Mouse (Mus musculus) hindbrain, embryonic 12.5 days (tissue): ENCODE measurements at regions not wholly inside any gene's neighbourhood (a gene's known extent, or its start where the extent isn't known, plus 50 kb on each side); places are given as distances from the start of the nearest gene placed in this dataset.
"Not testable (repeated sequence)": the region's sequence is repeated elsewhere in the genome, so short reads cannot be mapped to it uniquely, and the experiment has no call there.

Experiments used
- ATAC-seq: fragments of 200-750 bp; cut with Nextera tagmentation; 2 replicates; pipeline ENCODE4 v1.8.0; 2017; ENCODE audit warnings: moderate TSS enrichment; ENCODE audit not compliant: low FRiP score
- H3K27ac ChIP-seq: fragments of 300-500 bp; sonication (generic); 2 replicates; pipeline ENCODE4 v1.5.1; 2016; ENCODE audit warnings: mild to moderate bottlenecking
- H3K27me3 ChIP-seq: fragments of 300-500 bp; sonication (generic); 2 replicates; pipeline ENCODE4 v1.6.1; 2016; ENCODE audit warnings: mild to moderate bottlenecking
- H3K36me3 ChIP-seq: fragments of 300-500 bp; sonication (generic); 2 replicates; pipeline ENCODE4 v1.6.1; 2016; ENCODE audit warnings: mild to moderate bottlenecking
- H3K4me1 ChIP-seq: fragments of 300-500 bp; sonication (generic); 2 replicates; pipeline ENCODE4 v1.6.1; 2016
- H3K4me2 ChIP-seq: fragments of 300-500 bp; sonication (generic); replicated peaks from 2 replicates; pipeline ENCODE4 v1.6.1; 2016; ENCODE audit warnings: mild to moderate bottlenecking
- H3K4me3 ChIP-seq: fragments of 300-500 bp; sonication (generic); 2 replicates; pipeline ENCODE4 v1.5.1; 2016; ENCODE audit warnings: mild to moderate bottlenecking
- H3K9ac ChIP-seq: fragments of 300-500 bp; sonication (generic); 2 replicates; pipeline ENCODE4 v1.6.1; 2016; ENCODE audit warnings: mild to moderate bottlenecking, moderate library complexity
- H3K9me3 ChIP-seq: fragments of 300-500 bp; sonication (generic); replicated peaks from 2 replicates; pipeline ENCODE4 v1.6.1; 2016; ENCODE audit warnings: mild to moderate bottlenecking
- WGBS: fragments of 180-500 bp; shearing (Covaris S2); methylation state at CpG from one replicate; pipeline ENCODE4 v1.1.7; 2016; 5-methylcytosine and 5-hydroxymethylcytosine counted together

DNA sequence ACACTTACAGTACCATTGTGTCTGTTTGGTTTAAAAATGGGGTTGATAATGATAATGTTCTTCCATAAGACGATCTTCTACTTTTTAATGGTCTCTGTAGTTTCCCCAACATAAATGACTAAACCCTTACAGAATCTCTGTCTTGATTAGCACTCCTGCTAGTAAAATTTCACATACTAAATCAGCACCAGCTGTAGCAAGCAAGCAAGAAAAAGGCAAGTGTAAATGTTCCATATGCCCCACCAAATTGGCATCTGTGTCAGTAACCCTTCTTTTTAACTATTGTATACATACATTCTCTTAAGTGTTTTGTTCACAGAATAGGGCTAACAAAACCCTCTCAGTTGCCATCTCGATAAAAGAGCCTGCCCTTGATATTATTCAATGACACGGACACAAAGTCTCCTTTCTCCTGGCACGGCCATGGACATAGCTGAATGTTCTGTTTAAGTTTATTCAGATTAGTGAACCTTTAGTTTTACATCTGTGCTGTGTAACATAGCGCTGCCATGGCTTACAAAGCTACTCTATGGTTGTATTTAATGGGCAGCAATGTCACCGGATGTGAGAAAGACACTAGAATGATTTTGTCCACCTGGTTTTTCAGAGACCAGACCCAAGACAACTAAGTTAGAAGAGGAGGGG, 414.3 kb downstream of the Gtdc1 start:
- ATAC-seq = no peak
- 49% methylated on average over 6 of the region's 6 CpGs for WGBS
- Histone ChIP-seq H3K27ac (no peak overlapping the region), H3K9ac (no peak overlapping the region), H3K4me2 (no peak overlapping the region), H3K4me1 (no peaks in the 10 kb centered on the region), H3K4me3 (no peak overlapping the region), H3K9me3 (no peaks in the 10 kb centered on the region), H3K36me3 (no peaks in the 10 kb centered on the region), H3K27me3 (no peaks in the 10 kb centered on the region)

DNA sequence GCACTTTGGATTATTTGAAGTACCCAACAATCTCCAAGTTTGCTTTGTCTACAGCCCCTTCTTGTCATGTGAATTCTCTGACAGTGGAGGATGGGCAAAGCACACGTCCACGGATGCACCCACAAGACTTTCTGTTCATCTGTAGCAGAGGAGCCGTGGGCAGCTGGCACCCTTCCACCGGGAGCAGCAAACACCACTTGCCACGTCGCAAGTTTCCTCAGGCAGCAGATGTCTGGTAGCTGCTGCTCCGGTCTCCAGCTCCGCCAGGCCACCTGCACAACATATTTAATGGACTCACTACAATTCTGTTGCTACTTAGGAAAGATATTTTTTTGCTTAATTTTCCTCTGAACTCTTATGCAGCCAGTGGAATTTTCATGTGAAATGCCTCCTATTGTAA, 415.1 kb downstream of the Gtdc1 start:
- Histone ChIP-seq H3K36me3 (no peaks in the 10 kb centered on the region), H3K27me3 (no peaks in the 10 kb centered on the region), H3K4me2 (no peak overlapping the region), H3K9me3 (no peaks in the 10 kb centered on the region), H3K4me3 (no peak overlapping the region), H3K4me1 (no peaks in the 10 kb centered on the region), H3K9ac (no peak overlapping the region), H3K27ac (no peak overlapping the region)
- no peak for ATAC-seq
- WGBS = 52% methylated on average over 8 of the region's 8 CpGs

DNA sequence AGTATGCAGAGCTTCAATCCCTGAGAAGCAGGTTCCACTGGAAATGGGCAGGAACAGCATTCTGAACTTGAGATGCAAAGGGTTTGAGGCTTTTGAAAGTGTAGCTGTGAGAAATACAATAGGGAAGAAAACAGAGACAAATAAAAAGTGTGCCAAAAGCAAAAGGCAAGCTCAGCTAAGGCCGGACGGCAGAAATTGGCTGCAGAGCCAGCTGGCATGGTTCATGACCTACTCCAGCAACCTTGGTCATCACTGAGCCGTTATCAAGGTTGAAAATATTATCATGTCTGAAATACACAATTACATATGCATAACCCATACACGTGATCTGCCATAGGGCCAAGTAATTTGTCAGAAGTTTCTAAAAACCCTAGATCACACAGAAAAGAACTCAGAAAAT, 418.4 kb downstream of the Gtdc1 start:
- no peak for ATAC-seq
- H3K27ac ChIP-seq = no peak overlapping the region

DNA sequence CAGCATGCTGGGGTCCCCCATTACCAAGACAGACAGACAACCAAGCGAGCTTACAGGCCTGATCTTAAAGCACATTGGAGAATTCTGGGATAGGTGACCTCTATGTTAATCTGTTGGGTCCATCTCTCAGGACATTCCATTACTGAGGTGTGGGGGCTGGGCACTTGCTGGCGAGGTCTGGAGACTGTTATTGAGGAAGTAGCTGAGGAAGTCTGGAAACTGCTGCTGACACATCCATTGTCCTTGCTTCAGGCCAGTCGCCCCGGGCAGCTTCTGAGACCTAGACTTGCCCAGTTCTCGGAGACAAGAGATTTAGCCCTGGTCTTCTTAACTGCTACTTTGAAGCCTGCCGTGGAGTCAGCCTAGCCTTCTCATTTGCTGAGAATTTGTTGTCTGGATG, 423.2 kb downstream of the Gtdc1 start:
- H3K4me2 ChIP-seq = no peak overlapping the region
- H3K9ac ChIP-seq = no peak overlapping the region

More for the DNA sequence above, 418.4 kb downstream of the Gtdc1 start:
- H3K36me3 ChIP-seq = no peaks in the 10 kb centered on the region
- no peaks in the 10 kb centered on the region for H3K27me3 ChIP-seq
- H3K9me3 ChIP-seq = no peaks in the 10 kb centered on the region
- 91% methylated on average over 4 of the region's 4 CpGs for WGBS
- H3K9ac ChIP-seq = no peak overlapping the region
- H3K4me1 ChIP-seq = no peaks in the 10 kb centered on the region
- no peak overlapping the region for H3K4me3 ChIP-seq
- no peak overlapping the region for H3K4me2 ChIP-seq

GRCm38 (mm10) chr2:44490806-44491205, 436.7 kb downstream of the Gtdc1 start:
- H3K4me1 ChIP-seq, ATAC-seq, H3K27me3 ChIP-seq, H3K9me3 ChIP-seq, H3K9ac ChIP-seq, H3K36me3 ChIP-seq, H3K27ac ChIP-seq, H3K4me3 ChIP-seq, H3K4me2 ChIP-seq: not testable (repeated sequence)
- WGBS = 95% methylated on average over 1 of the region's 1 CpGs

More for the DNA sequence above, 423.2 kb downstream of the Gtdc1 start:
- ATAC-seq = no peak
- WGBS = 61% methylated on average over 6 of the region's 6 CpGs
- H3K9me3 ChIP-seq = no peaks in the 10 kb centered on the region
- H3K27ac ChIP-seq = no peak overlapping the region
- H3K4me1 ChIP-seq = no peaks in the 10 kb centered on the region
- no peaks in the 10 kb centered on the region for H3K36me3 ChIP-seq
- no peak overlapping the region for H3K4me3 ChIP-seq
- no peaks in the 10 kb centered on the region for H3K27me3 ChIP-seq

GRCm38 (mm10) chr2:44490230-44490629, 437.2 kb downstream of the Gtdc1 start:
- WGBS = 87% methylated on average over 4 of the region's 4 CpGs

GRCm38 (mm10) chr2:44485880-44486279, 441.6 kb downstream of the Gtdc1 start:
- no peak for ATAC-seq
- H3K4me3 ChIP-seq = no peak overlapping the region
- WGBS = 80% methylated on average over 14 of the region's 14 CpGs
- 0 out of 2 replicates have a peak, but pooled peaks cover 5% of the 10 kb centered on the region for H3K9me3 ChIP-seq
- H3K9ac ChIP-seq = no peak overlapping the region
- H3K4me1 ChIP-seq = no peaks in the 10 kb centered on the region
- no peak overlapping the region for H3K4me2 ChIP-seq
- H3K27me3 ChIP-seq = no peaks in the 10 kb centered on the region
- H3K36me3 ChIP-seq = no peaks in the 10 kb centered on the region
- no peak overlapping the region for H3K27ac ChIP-seq

More at GRCm38 (mm10) chr2:44490230-44490629, 437.2 kb downstream of the Gtdc1 start:
- H3K9me3 ChIP-seq = 0 out of 2 replicates have a peak, but pooled peaks cover under 1% of the 10 kb centered on the region
- no peak overlapping the region for H3K27ac ChIP-seq
- H3K4me2 ChIP-seq = no peak overlapping the region
- no peaks in the 10 kb centered on the region for H3K36me3 ChIP-seq
- H3K9ac ChIP-seq = no peak overlapping the region
- no peaks in the 10 kb centered on the region for H3K4me1 ChIP-seq
- H3K27me3 ChIP-seq = no peaks in the 10 kb centered on the region
- no peak overlapping the region for H3K4me3 ChIP-seq
- no peak for ATAC-seq

DNA sequence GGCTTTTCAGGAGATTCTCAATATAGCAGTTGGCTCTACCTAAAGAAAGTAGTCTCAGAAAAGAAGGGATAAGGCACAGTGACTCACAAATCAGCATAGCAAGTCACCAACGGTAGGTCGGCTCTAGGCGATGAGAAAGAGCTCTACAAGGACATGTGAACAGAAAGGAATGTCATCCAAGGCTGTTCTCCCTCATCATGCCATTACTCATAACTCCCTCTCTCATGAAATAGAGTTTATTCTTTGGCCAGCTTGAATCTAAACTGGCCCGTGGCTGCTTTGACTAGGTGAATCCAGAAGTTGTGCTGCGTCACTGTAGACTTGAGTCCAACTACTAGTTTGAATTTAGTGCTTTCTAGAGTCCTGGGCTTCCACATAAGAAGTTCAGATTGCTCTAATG, 447.7 kb downstream of the Gtdc1 start:
- Histone ChIP-seq H3K9me3 (no peaks in the 10 kb centered on the region), H3K36me3 (no peaks in the 10 kb centered on the region), H3K27me3 (no peaks in the 10 kb centered on the region), H3K9ac (no peak overlapping the region), H3K4me3 (no peak overlapping the region), H3K27ac (no peak overlapping the region), H3K4me2 (no peak overlapping the region), H3K4me1 (no peaks in the 10 kb centered on the region)
- 97% methylated on average over 5 of the region's 5 CpGs for WGBS
- no peak for ATAC-seq

- no peak overlapping the region for H3K4me2 ChIP-seq
- no peak for ATAC-seq
Observed at GRCm38 (mm10) chr2:44475456-44475855, 452.0 kb downstream of the Gtdc1 start.

DNA sequence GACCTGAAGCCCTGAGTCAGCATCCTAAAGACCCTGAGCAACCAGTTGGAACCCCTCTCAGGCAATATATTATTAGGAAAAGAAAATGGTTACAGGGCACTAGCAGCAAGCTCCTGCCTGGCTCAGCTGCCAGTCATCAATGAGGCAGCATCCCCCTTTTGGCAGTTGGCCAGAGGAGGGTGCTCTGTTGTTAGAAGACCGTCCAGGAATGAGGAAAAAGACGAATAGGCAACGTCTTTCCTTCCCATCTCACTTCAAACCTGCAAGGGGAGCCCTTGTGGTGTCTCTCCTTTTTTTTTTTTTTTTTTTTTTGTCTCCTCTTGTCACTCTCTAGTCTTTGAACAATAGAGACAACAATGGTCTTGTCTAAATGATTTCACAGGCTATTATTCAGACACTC, 452.8 kb downstream of the Gtdc1 start:
- H3K4me3 ChIP-seq = no peak overlapping the region
- no peaks in the 10 kb centered on the region for H3K9me3 ChIP-seq
- no peak overlapping the region for H3K9ac ChIP-seq
- peak; percentile 61; the same call in 1 of the 2 replicates for ATAC-seq
- H3K36me3 ChIP-seq = no peaks in the 10 kb centered on the region
- H3K27ac ChIP-seq = no peak overlapping the region
- no peak overlapping the region for H3K4me2 ChIP-seq
- peaks cover 3% of the 10 kb centered on the region; the same call in 1 of the 2 replicates for H3K4me1 ChIP-seq
- no peaks in the 10 kb centered on the region for H3K27me3 ChIP-seq
- WGBS = 0% methylated on average over 3 of the region's 3 CpGs

More at GRCm38 (mm10) chr2:44475456-44475855, 452.0 kb downstream of the Gtdc1 start:
- Histone ChIP-seq H3K4me1 (peaks cover 3% of the 10 kb centered on the region; the same call in 1 of the 2 replicates), H3K36me3 (no peaks in the 10 kb centered on the region), H3K9ac (no peak overlapping the region), H3K27me3 (no peaks in the 10 kb centered on the region), H3K27ac (no peak overlapping the region), H3K4me3 (no peak overlapping the region), H3K9me3 (no peaks in the 10 kb centered on the region)
- WGBS = 67% methylated on average over 1 of the region's 1 CpGs

DNA sequence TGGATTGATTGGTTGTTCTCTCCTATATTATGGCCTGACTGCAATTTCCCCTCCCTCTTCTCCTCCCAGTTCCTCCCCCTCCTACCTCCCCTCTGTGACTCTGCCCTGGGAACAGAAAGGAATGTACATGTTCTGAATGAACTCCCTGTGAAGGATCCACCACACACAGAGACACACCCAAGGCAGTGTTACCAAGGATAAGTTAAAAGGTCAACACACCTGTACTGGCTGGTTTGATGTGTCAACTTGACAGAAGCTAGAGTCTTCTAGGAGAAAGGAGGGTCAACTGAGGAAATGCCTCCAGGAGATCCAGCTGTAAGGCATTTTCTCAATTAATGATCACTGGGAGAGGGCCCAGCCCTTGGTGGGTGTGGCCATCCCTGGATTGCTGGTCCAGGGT, 456.1 kb downstream of the Gtdc1 start:
- no peaks in the 10 kb centered on the region for H3K9me3 ChIP-seq
- H3K27me3 ChIP-seq = no peaks in the 10 kb centered on the region
- H3K4me1 ChIP-seq = peaks cover 3% of the 10 kb centered on the region; the same call in 1 of the 2 replicates
- no peak overlapping the region for H3K9ac ChIP-seq
- no peaks in the 10 kb centered on the region for H3K36me3 ChIP-seq
- no peak overlapping the region for H3K4me2 ChIP-seq
- H3K4me3 ChIP-seq = no peak overlapping the region
- ATAC-seq = no peak
- H3K27ac ChIP-seq = no peak overlapping the region

- H3K4me2 ChIP-seq = no peak overlapping the region
- ATAC-seq = no peak
- H3K27me3 ChIP-seq = no peaks in the 10 kb centered on the region
- no peak overlapping the region for H3K4me3 ChIP-seq
- H3K9me3 ChIP-seq = no peaks in the 10 kb centered on the region
- H3K9ac ChIP-seq = no peak overlapping the region
- H3K27ac ChIP-seq = no peak overlapping the region
- no peaks in the 10 kb centered on the region for H3K36me3 ChIP-seq
- H3K4me1 ChIP-seq = peaks cover 3% of the 10 kb centered on the region; the same call in 1 of the 2 replicates
- WGBS = 94% methylated on average over 5 of the region's 5 CpGs
Observed at GRCm38 (mm10) chr2:44470953-44471352, 456.5 kb downstream of the Gtdc1 start.

DNA sequence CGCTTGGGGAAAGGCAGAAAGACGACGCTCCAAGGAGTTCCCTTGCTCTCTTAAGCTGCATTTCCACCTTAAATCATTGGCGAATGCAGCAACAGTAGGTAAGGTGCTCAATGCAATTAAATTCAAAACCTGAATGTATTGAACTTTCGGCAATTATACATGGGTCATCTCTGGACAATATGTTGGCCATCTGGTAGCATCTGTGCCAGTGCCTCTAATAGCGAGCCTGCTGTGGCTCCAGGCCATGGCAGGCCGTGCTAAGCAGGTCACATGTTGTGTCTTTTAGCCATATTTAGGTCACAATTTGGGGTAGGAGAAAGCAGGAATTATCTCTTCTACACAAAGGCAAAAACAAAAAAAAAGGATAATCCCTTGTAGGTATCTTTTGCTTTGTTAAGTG, 462.8 kb downstream of the Gtdc1 start:
- no peaks in the 10 kb centered on the region for H3K9me3 ChIP-seq
- H3K4me2 ChIP-seq = no peak overlapping the region
- H3K27me3 ChIP-seq = no peaks in the 10 kb centered on the region
- peaks cover 5% of the 10 kb centered on the region; the same call in 1 of the 2 replicates for H3K4me1 ChIP-seq
- no peak overlapping the region for H3K9ac ChIP-seq
- no peaks in the 10 kb centered on the region for H3K36me3 ChIP-seq
- H3K4me3 ChIP-seq = no peak overlapping the region
- WGBS = 81% methylated on average over 7 of the region's 7 CpGs
- no peak overlapping the region for H3K27ac ChIP-seq
- ATAC-seq = no peak
